14 mouse cellular contexts compared by ENCODE assay signal in genomic region chr3:34679439-34679838, GRCm38 (mm10). TPM values are rescaled to one million over a fixed set of nuclear protein-coding genes. Genes with fewer than 3 reads are reported as not detected.
"Had no signal": no experiment of that assay in that cellular context is flagged by ENCODE, and none has a peak within 500 bp of the region (broad histone marks: within the 10 kb centered on the region; RNA-seq: fewer than 3 reads in every experiment).

No protein-coding gene starts in this region.

- H3K4me3 ChIP-seq: limb, embryonic 15.5 days; liver, embryonic 13.5 days; lung, embryonic 15.5 days; megakaryocyte, embryonic 14.5 days had no signal

- H3K9ac ChIP-seq: limb, embryonic 15.5 days; liver, embryonic 13.5 days; liver, postnatal 0 days; lung, embryonic 15.5 days had no signal

- H3K36me3 ChIP-seq: limb, embryonic 15.5 days; liver, embryonic 13.5 days; lung, embryonic 15.5 days had no signal

- H3K4me2 ChIP-seq: limb, embryonic 15.5 days; liver, embryonic 13.5 days; lung, embryonic 15.5 days had no signal

- H3K9me3 ChIP-seq: limb, embryonic 15.5 days; liver, embryonic 13.5 days; lung, embryonic 15.5 days; megakaryocyte, embryonic 14.5 days had no signal

- DNase-seq: kidney, adult 8-10 months; kidney, postnatal 25 days; layer of hippocampus, postnatal 36 days; liver, embryonic 13.5 days; lung, postnatal 14 days; thymus, adult 18-20 months; thymus, postnatal 14 days had no signal

- ATAC-seq: intestine, postnatal 0 days; liver, postnatal 0 days had no signal

- H3K27ac ChIP-seq: limb, embryonic 15.5 days; liver, embryonic 13.5 days; lung, embryonic 15.5 days; macrophage had no signal

- H3K4me1 ChIP-seq: limb, embryonic 15.5 days; liver, embryonic 13.5 days; lung, embryonic 15.5 days; megakaryocyte, embryonic 14.5 days had no signal

- H3K27me3 ChIP-seq: limb, embryonic 15.5 days; lung, embryonic 15.5 days; megakaryocyte, embryonic 14.5 days had no signal

RNA-seq across cellular contexts. Expression of gene Sox2, which starts 29.2 kb away (rescaled TPM):
- polyA plus RNA-seq: kidney, embryonic 16.5 days; liver, embryonic 13.5 days; liver, postnatal 0 days; macrophage had no signal
